Mouse (Mus musculus): Measurements from ENCODE around the gene Ralgapb. TPM values are rescaled to one million over a fixed set of nuclear protein-coding genes. Genes with fewer than 3 reads are reported as not detected.

Gene Ralgapb
- 21.2 and 27.0 TPM in 2 replicates for polyA plus RNA-seq (2012; ENCODE audit: insufficient read depth, insufficient read length, missing spikeins)

- no peak for TF ChIP-seq POLR2A (IDR thresholded peaks at IDR 0.05; ENCODE audit: borderline replicate concordance, low read depth, low read length)
- no peak for TF ChIP-seq CTCF (IDR thresholded peaks at IDR 0.05; ENCODE audit: low read depth, low read length)
- Histone ChIP-seq H3K4me1 (ENCODE audit: control insufficient read depth, insufficient read depth, low read length) (peaks cover 34% of the 10 kb centered on the region), H3K4me3 (ENCODE audit: insufficient read depth, low read length) (peak within 1 kb of the TSS; percentile 71), H3K27ac (ENCODE audit: insufficient read depth, low read depth, low read length) (no peak within 1 kb of the TSS)
These were observed at the start of gene Ralgapb for GRCm38 (mm10) chr2:158409595-158410021. Gene Ralgapb (plus strand): TSS chr2:158409848.

- TF ChIP-seq CTCF (IDR thresholded peaks at IDR 0.05; ENCODE audit: low read depth, low read length) (peak; percentile 68), POLR2A (IDR thresholded peaks at IDR 0.05; ENCODE audit: borderline replicate concordance, low read depth, low read length) (peak; percentile 43; the same call in 1 of the 2 replicates)
- H3K4me1 ChIP-seq (ENCODE audit: control insufficient read depth, insufficient read depth, low read length) = peaks cover 21% of the 10 kb centered on the region
- peak overlapping the region; percentile 82 for H3K27ac ChIP-seq (ENCODE audit: insufficient read depth, low read depth, low read length)
- peak overlapping the region; percentile 95 for H3K4me3 ChIP-seq (ENCODE audit: insufficient read depth, low read length)
These were observed 48.6 kb upstream of the Ralgapb start for GRCm38 (mm10) chr2:158360873-158361677.

- Histone ChIP-seq H3K27ac (ENCODE audit: insufficient read depth, low read depth, low read length) (peak overlapping the region; percentile 61), H3K4me3 (ENCODE audit: insufficient read depth, low read length) (no peak overlapping the region; the same call in 1 of the 2 replicates), H3K4me1 (ENCODE audit: control insufficient read depth, insufficient read depth, low read length) (peaks cover 21% of the 10 kb centered on the region)
- no peak for TF ChIP-seq CTCF (IDR thresholded peaks at IDR 0.05; ENCODE audit: low read depth, low read length)
- TF ChIP-seq POLR2A (IDR thresholded peaks at IDR 0.05; ENCODE audit: borderline replicate concordance, low read depth, low read length) = no peak
These were observed 47.8 kb upstream of the Ralgapb start for GRCm38 (mm10) chr2:158361678-158362320.

GRCm38 (mm10) chr2:158364175-158364574, 45.5 kb upstream of the Ralgapb start:
- TF ChIP-seq POLR2A (IDR thresholded peaks at IDR 0.05; ENCODE audit: borderline replicate concordance, low read depth, low read length) = no peak
- no peak for TF ChIP-seq CTCF (IDR thresholded peaks at IDR 0.05; ENCODE audit: low read depth, low read length)
- no peak overlapping the region for H3K27ac ChIP-seq (ENCODE audit: insufficient read depth, low read depth, low read length)
- H3K4me3 ChIP-seq (ENCODE audit: insufficient read depth, low read length) = no peak overlapping the region
- H3K4me1 ChIP-seq (ENCODE audit: control insufficient read depth, insufficient read depth, low read length) = peaks cover 12% of the 10 kb centered on the region

- H3K27ac ChIP-seq (ENCODE audit: insufficient read depth, low read depth, low read length) = no peak overlapping the region
- no peak for TF ChIP-seq CTCF (IDR thresholded peaks at IDR 0.05; ENCODE audit: low read depth, low read length)
- TF ChIP-seq POLR2A (IDR thresholded peaks at IDR 0.05; ENCODE audit: borderline replicate concordance, low read depth, low read length) = no peak
- peaks cover 5% of the 10 kb centered on the region for H3K4me1 ChIP-seq (ENCODE audit: control insufficient read depth, insufficient read depth, low read length)
- H3K4me3 ChIP-seq (ENCODE audit: insufficient read depth, low read length) = no peak overlapping the region
These were observed 44.4 kb upstream of the Ralgapb start for GRCm38 (mm10) chr2:158365099-158365850.

- Histone ChIP-seq H3K27ac (ENCODE audit: insufficient read depth, low read depth, low read length) (no peak overlapping the region), H3K4me3 (ENCODE audit: insufficient read depth, low read length) (no peak overlapping the region), H3K4me1 (ENCODE audit: control insufficient read depth, insufficient read depth, low read length) (no peaks in the 10 kb centered on the region)
- TF ChIP-seq POLR2A (IDR thresholded peaks at IDR 0.05; ENCODE audit: borderline replicate concordance, low read depth, low read length) (no peak), CTCF (IDR thresholded peaks at IDR 0.05; ENCODE audit: low read depth, low read length) (no peak)
These were observed 42.0 kb upstream of the Ralgapb start for GRCm38 (mm10) chr2:158367654-158368053.

- Histone ChIP-seq H3K27ac (ENCODE audit: insufficient read depth, low read depth, low read length) (no peak overlapping the region), H3K4me3 (ENCODE audit: insufficient read depth, low read length) (no peak overlapping the region), H3K4me1 (ENCODE audit: control insufficient read depth, insufficient read depth, low read length) (no peaks in the 10 kb centered on the region)
- TF ChIP-seq POLR2A (IDR thresholded peaks at IDR 0.05; ENCODE audit: borderline replicate concordance, low read depth, low read length) = no peak
- no peak for TF ChIP-seq CTCF (IDR thresholded peaks at IDR 0.05; ENCODE audit: low read depth, low read length)
These were observed 41.3 kb upstream of the Ralgapb start for GRCm38 (mm10) chr2:158368313-158368712.

- Histone ChIP-seq H3K27ac (ENCODE audit: insufficient read depth, low read depth, low read length) (no peak overlapping the region), H3K4me3 (ENCODE audit: insufficient read depth, low read length) (no peak overlapping the region), H3K4me1 (ENCODE audit: control insufficient read depth, insufficient read depth, low read length) (no peaks in the 10 kb centered on the region)
- TF ChIP-seq POLR2A (IDR thresholded peaks at IDR 0.05; ENCODE audit: borderline replicate concordance, low read depth, low read length) (no peak), CTCF (IDR thresholded peaks at IDR 0.05; ENCODE audit: low read depth, low read length) (no peak)
These were observed 40.0 kb upstream of the Ralgapb start for GRCm38 (mm10) chr2:158369474-158370172.

GRCm38 (mm10) chr2:158370173-158370550, 39.5 kb upstream of the Ralgapb start:
- TF ChIP-seq POLR2A (IDR thresholded peaks at IDR 0.05; ENCODE audit: borderline replicate concordance, low read depth, low read length) (no peak), CTCF (IDR thresholded peaks at IDR 0.05; ENCODE audit: low read depth, low read length) (no peak)
- Histone ChIP-seq H3K27ac (ENCODE audit: insufficient read depth, low read depth, low read length) (no peak overlapping the region), H3K4me1 (ENCODE audit: control insufficient read depth, insufficient read depth, low read length) (no peaks in the 10 kb centered on the region), H3K4me3 (ENCODE audit: insufficient read depth, low read length) (no peak overlapping the region)

All from bone marrow macrophage, adult 2 months (primary cell).